ENCODE assay signal across 20 mouse cellular contexts in genomic region chr7:126856741-126857420, GRCm38 (mm10). TPM values are rescaled to one million over a fixed set of nuclear protein-coding genes. Genes with fewer than 3 reads are reported as not detected.
DNase-seq lines count a peak whose midpoint lies in the region; ATAC-seq and TF ChIP-seq lines count a peak whose summit lies in the region.
"Had no signal": no experiment of that assay in that cellular context is flagged by ENCODE, and none has a peak within 500 bp of the region (broad histone marks: within the 10 kb centered on the region; RNA-seq: fewer than 3 reads in every experiment).

No protein-coding gene starts in this region.

- no peaks in the 10 kb centered on the region for H3K27me3 ChIP-seq in intestine, postnatal 0 days (replicated peaks; ENCODE audit: control insufficient read depth, insufficient read depth, low read length)
- no peaks in the 10 kb centered on the region for H3K27me3 ChIP-seq in intestine, embryonic 16.5 days (replicated peaks; ENCODE audit: control insufficient read depth, insufficient read depth, low read length)
- no peaks in the 10 kb centered on the region for H3K27me3 ChIP-seq in lung, postnatal 0 days (replicated peaks; ENCODE audit: insufficient read depth, low read length)
- H3K27me3 ChIP-seq: liver, embryonic 15.5 days; Patski had no signal

- H3K9ac ChIP-seq in intestine, postnatal 0 days (ENCODE audit: low read depth, low read length) = no peak overlapping the region
- H3K9ac ChIP-seq in intestine, embryonic 16.5 days (ENCODE audit: low read depth, low read length) = no peak overlapping the region
- H3K9ac ChIP-seq in ES-E14 (ENCODE audit: insufficient read depth, low read depth, low read length, poor library complexity, severe bottlenecking) = peak overlapping the region; percentile 8; the same call in 1 of the 2 replicates
- H3K9ac ChIP-seq in lung, postnatal 0 days (replicated peaks; ENCODE audit: low read depth) = no peak overlapping the region
- H3K9ac ChIP-seq: liver, embryonic 15.5 days had no signal

- peaks cover 5% of the 10 kb centered on the region; the same call in 1 of the 2 replicates for H3K4me1 ChIP-seq in intestine, postnatal 0 days (replicated peaks; ENCODE audit: control insufficient read depth, insufficient read depth, low read length)
- H3K4me1 ChIP-seq in intestine, embryonic 16.5 days (ENCODE audit: control insufficient read depth, insufficient read depth, low read length) = peaks cover 8% of the 10 kb centered on the region
- peaks cover 6 to 36% of the 10 kb centered on the region in 2 experiments for H3K4me1 ChIP-seq in ES-E14 (ENCODE audit: control insufficient read depth in 2 of 2, insufficient read depth in 2 of 2, low read length in 2 of 2, poor library complexity in 1 of 2)
- H3K4me1 ChIP-seq in lung, postnatal 0 days (ENCODE audit: insufficient read depth, low read depth, low read length) = peaks cover 6% of the 10 kb centered on the region; the same call in 1 of the 2 replicates

- H3K4me3 ChIP-seq in intestine, postnatal 0 days (ENCODE audit: low read depth, low read length) = no peak overlapping the region
- H3K4me3 ChIP-seq in intestine, embryonic 16.5 days (ENCODE audit: low read length) = no peak overlapping the region
- H3K4me3 ChIP-seq in ES-E14 (ENCODE audit: insufficient read depth in 1 of 2, low read depth in 1 of 2, low read length in 2 of 2, poor library complexity in 1 of 2, severe bottlenecking in 1 of 2) = no peak overlapping the region
- no peak overlapping the region for H3K4me3 ChIP-seq in lung, postnatal 0 days (ENCODE audit: low read depth, low read length)
- H3K4me3 ChIP-seq: liver, embryonic 15.5 days had no signal

- no peaks in the 10 kb centered on the region for H3K9me3 ChIP-seq in intestine, postnatal 0 days (ENCODE audit: control insufficient read depth)
- H3K9me3 ChIP-seq in intestine, embryonic 16.5 days (ENCODE audit: control insufficient read depth, low read length) = no peaks in the 10 kb centered on the region
- no peaks in the 10 kb centered on the region for H3K9me3 ChIP-seq in ES-E14 (ENCODE audit: control insufficient read depth, insufficient read depth, low read depth, low read length)
- no peaks in the 10 kb centered on the region for H3K9me3 ChIP-seq in lung, postnatal 0 days (ENCODE audit: low read length)
- H3K9me3 ChIP-seq: liver, embryonic 15.5 days had no signal

- ATAC-seq in intestine, postnatal 0 days = no peak
- no peak for ATAC-seq in intestine, embryonic 16.5 days
- peak; percentile 87 for ATAC-seq in lung, postnatal 0 days
- ATAC-seq: forebrain, embryonic 16.5 days; Patski had no signal

- H3K4me2 ChIP-seq in intestine, postnatal 0 days (replicated peaks; ENCODE audit: low read depth) = no peak overlapping the region
- no peak overlapping the region for H3K4me2 ChIP-seq in intestine, embryonic 16.5 days (ENCODE audit: low read depth, low read length)
- no peak overlapping the region for H3K4me2 ChIP-seq in lung, postnatal 0 days (replicated peaks; ENCODE audit: low read depth, low read length)
- H3K4me2 ChIP-seq: liver, embryonic 15.5 days; midbrain, embryonic 11.5 days had no signal

- H3K36me3 ChIP-seq in intestine, postnatal 0 days (ENCODE audit: control insufficient read depth, insufficient read depth) = peaks cover 72% of the 10 kb centered on the region; the same call in 1 of the 2 replicates
- H3K36me3 ChIP-seq in intestine, embryonic 16.5 days (ENCODE audit: control insufficient read depth, insufficient read depth, low read length) = peaks cover 25% of the 10 kb centered on the region
- peaks cover 72% of the 10 kb centered on the region for H3K36me3 ChIP-seq in ES-E14 (ENCODE audit: control insufficient read depth, insufficient read depth, low read length, poor library complexity, severe bottlenecking)
- peaks cover 13% of the 10 kb centered on the region for H3K36me3 ChIP-seq in lung, postnatal 0 days (ENCODE audit: insufficient read depth, low read length)

- TF ChIP-seq EP300 in lung, postnatal 0 days (IDR thresholded peaks at IDR 0.05) = peak; percentile 47; the same call in 1 of the 2 replicates

- DNase-seq in ES-E14 (ENCODE audit: low read depth, low spot score) = peak; percentile 66
- peak; percentile 73 for DNase-seq in lung, postnatal 0 days (ENCODE audit: low spot score)
- peak; percentile 73 for DNase-seq in thymus, postnatal 0 days (ENCODE audit: low spot score)
- DNase-seq in urinary bladder, postnatal 36 days (ENCODE audit: low spot score in 2 of 2) = no peak
- no peak for DNase-seq in c-Kit-positive CD71-positive TER-119-positive erythroid progenitor cells, embryonic 14.5 days (ENCODE audit: low spot score)
- no peak for DNase-seq in kidney, adult 9 months
- DNase-seq: adrenal gland, postnatal 10 days; B cell, adult 2 months; gastrocnemius, postnatal 10 days; kidney, postnatal 36 days; layer of hippocampus, postnatal 36 days; left cerebral cortex, postnatal 4 days had no signal

- H3K27ac ChIP-seq in intestine, postnatal 0 days (ENCODE audit: low read depth, low read length) = no peak overlapping the region
- no peak overlapping the region for H3K27ac ChIP-seq in intestine, embryonic 16.5 days (ENCODE audit: low read length)
- H3K27ac ChIP-seq in ES-E14 (ENCODE audit: insufficient read depth, low read depth, low read length, poor library complexity, severe bottlenecking) = peak overlapping the region; percentile 29; the same call in 1 of the 2 replicates
- H3K27ac ChIP-seq in lung, postnatal 0 days (ENCODE audit: low read length) = peak overlapping the region; percentile 83
- H3K27ac ChIP-seq: liver, embryonic 15.5 days had no signal

- peak; percentile 10; the same call in 1 of the 2 replicates for TF ChIP-seq CTCF in intestine, postnatal 0 days (IDR thresholded peaks at IDR 0.05; ENCODE audit: low read depth)
- TF ChIP-seq CTCF in lung, postnatal 0 days (IDR thresholded peaks at IDR 0.05) = peak; percentile 29

- 61% methylated on average over 9 of the region's 9 CpGs for WGBS in intestine, postnatal 0 days
- 67% methylated on average over 9 of the region's 9 CpGs for WGBS in intestine, embryonic 16.5 days
- 57% methylated on average over 9 of the region's 9 CpGs for WGBS in lung, postnatal 0 days

- in situ Hi-C loops in ES-E14 (cut with MboI; ENCODE audit: low sequenced_read_pairs in 2 of 2, unreplicated experiment in 2 of 2) = no loop called here

TF ChIP-seq in ES-E14, 5 proteins besides CTCF, POLR2A, EP300 and RAD21:
- TF ChIP-seq ZC3H11A (IDR thresholded peaks at IDR 0.05; ENCODE audit: borderline replicate concordance, low read depth, low read length) (no peak), HCFC1 (IDR thresholded peaks at IDR 0.05; ENCODE audit: borderline replicate concordance, insufficient read depth, low read length) (no peak), CHD2 (IDR thresholded peaks at IDR 0.05; ENCODE audit: low read depth, low read length) (no peak), ZNF384 (IDR thresholded peaks at IDR 0.05; ENCODE audit: low read depth, low read length) (no peak), MAFK (IDR thresholded peaks at IDR 0.05; ENCODE audit: insufficient read depth, low read depth, low read length) (no peak)
TF ChIP-seq in ES-E14: peak in this region for 0.

RNA-seq across cellular contexts. Expression of gene Hirip3, which starts 4.9 kb away (rescaled TPM):
- 7.2 and 9.5 TPM in 2 replicates for polyA plus RNA-seq in intestine, postnatal 0 days (2015; fragmentation: Nextera tagmentation; extraction: Ambion mirVana)
- polyA plus RNA-seq in intestine, embryonic 16.5 days (2015; fragmentation: Nextera tagmentation; extraction: Ambion mirVana) = 18.3 and 24.8 TPM in 2 replicates
- total RNA-seq in ES-E14 (2012; rRNA removed) = 99.7 and 111 TPM in 2 replicates
- 8.4 and 9.3 TPM in 2 replicates for polyA plus RNA-seq in lung, postnatal 0 days (2015; fragmentation: Nextera tagmentation; extraction: Ambion mirVana)
- polyA plus RNA-seq in thymus, postnatal 0 days (2015; fragmentation: Nextera tagmentation; extraction: Ambion mirVana) = 16.9 and 22.6 TPM in 2 replicates

RNA-seq across cellular contexts. Expression of gene Ino80e, which starts 5.3 kb away (rescaled TPM):
- 36.4 and 37.4 TPM in 2 replicates for polyA plus RNA-seq in intestine, postnatal 0 days (2015; fragmentation: Nextera tagmentation; extraction: Ambion mirVana)
- 62.3 and 64.0 TPM in 2 replicates for polyA plus RNA-seq in intestine, embryonic 16.5 days (2015; fragmentation: Nextera tagmentation; extraction: Ambion mirVana)
- total RNA-seq in ES-E14 (2012; rRNA removed) = 68.7 and 78.7 TPM in 2 replicates
- polyA plus RNA-seq in lung, postnatal 0 days (2015; fragmentation: Nextera tagmentation; extraction: Ambion mirVana) = 52.2 and 54.7 TPM in 2 replicates
- polyA plus RNA-seq in thymus, postnatal 0 days (2015; fragmentation: Nextera tagmentation; extraction: Ambion mirVana) = 82.9 and 98.9 TPM in 2 replicates

RNA-seq across cellular contexts. Expression of gene Doc2a, which starts 9.7 kb away (rescaled TPM):
- 1.5 and 1.6 TPM in 2 replicates for polyA plus RNA-seq in intestine, postnatal 0 days (2015; fragmentation: Nextera tagmentation; extraction: Ambion mirVana)
- polyA plus RNA-seq in intestine, embryonic 16.5 days (2015; fragmentation: Nextera tagmentation; extraction: Ambion mirVana) = 0.37 and 0.62 TPM in 2 replicates
- 5.5 and 7.7 TPM in 2 replicates for total RNA-seq in ES-E14 (2012; rRNA removed)
- 0.20 and 0.33 TPM in 2 replicates for polyA plus RNA-seq in lung, postnatal 0 days (2015; fragmentation: Nextera tagmentation; extraction: Ambion mirVana)
- polyA plus RNA-seq in thymus, postnatal 0 days (2015; fragmentation: Nextera tagmentation; extraction: Ambion mirVana) = 0.21 and 0.33 TPM in 2 replicates
- total RNA-seq: hematopoietic stem cell, adult 5-6 weeks had no signal
- polyA plus RNA-seq: liver, embryonic 15.5 days; Patski had no signal

RNA-seq across cellular contexts. Expression of gene 4930451I11Rik, which starts 25.4 kb away (rescaled TPM):
- not detected in 2 replicates for polyA plus RNA-seq in intestine, postnatal 0 days (2015; fragmentation: Nextera tagmentation; extraction: Ambion mirVana)
- polyA plus RNA-seq in intestine, embryonic 16.5 days (2015; fragmentation: Nextera tagmentation; extraction: Ambion mirVana) = not detected in 2 replicates
- total RNA-seq in ES-E14 (2012; rRNA removed) = not detected in 2 replicates
- polyA plus RNA-seq in lung, postnatal 0 days (2015; fragmentation: Nextera tagmentation; extraction: Ambion mirVana) = not detected in 2 replicates
- not detected in 2 replicates for polyA plus RNA-seq in thymus, postnatal 0 days (2015; fragmentation: Nextera tagmentation; extraction: Ambion mirVana)
- total RNA-seq: adrenal gland, postnatal 10 days; gastrocnemius, postnatal 10 days; hematopoietic stem cell, adult 5-6 weeks; layer of hippocampus, postnatal 36 days; left cerebral cortex, postnatal 4 days had no signal
- polyA plus RNA-seq: forebrain, embryonic 16.5 days; intestine, embryonic 14.5 days; liver, embryonic 15.5 days; midbrain, embryonic 11.5 days; Patski had no signal

RNA-seq across cellular contexts. Expression of gene Taok2, which starts 27.6 kb away (rescaled TPM):
- polyA plus RNA-seq in intestine, postnatal 0 days (2015; fragmentation: Nextera tagmentation; extraction: Ambion mirVana) = 11.5 and 12.9 TPM in 2 replicates
- polyA plus RNA-seq in intestine, embryonic 16.5 days (2015; fragmentation: Nextera tagmentation; extraction: Ambion mirVana) = 27.6 and 28.6 TPM in 2 replicates
- total RNA-seq in ES-E14 (2012; rRNA removed) = 42.3 and 57.2 TPM in 2 replicates
- polyA plus RNA-seq in lung, postnatal 0 days (2015; fragmentation: Nextera tagmentation; extraction: Ambion mirVana) = 36.1 and 39.0 TPM in 2 replicates
- 21.2 and 26.6 TPM in 2 replicates for polyA plus RNA-seq in thymus, postnatal 0 days (2015; fragmentation: Nextera tagmentation; extraction: Ambion mirVana)

Comparison
In these comparisons a context has a peak if more than half of its experiments do, and no peak if none do; other contexts are left out.
1. H3K27ac ChIP-seq: peak in ES-E14 (single experiment) and lung, postnatal 0 days (single experiment); none in intestine, postnatal 0 days (single experiment) and intestine, embryonic 16.5 days (single experiment).
2. DNase-seq: peak in ES-E14 (single experiment), lung, postnatal 0 days (single experiment) and thymus, postnatal 0 days (single experiment); none in urinary bladder, postnatal 36 days (0 of 2), c-Kit-positive CD71-positive TER-119-positive erythroid progenitor cells, embryonic 14.5 days (single experiment) and kidney, adult 9 months (single experiment).